Mouse (Mus musculus) lung, postnatal 0 days (tissue): Measurements from ENCODE around the gene Lysmd4. TPM values are rescaled to one million over a fixed set of nuclear protein-coding genes. Genes with fewer than 3 reads are reported as not detected.

Experiments used
- ATAC-seq: fragments of 200-750 bp; cut with Nextera tagmentation; 2 replicates; pipeline ENCODE4 v1.8.0; 2017; ENCODE audit warnings: moderate library complexity
- DNase-seq: peaks from one replicate; pipeline ENCODE4 v3.0.0-alpha.2; 2016; ENCODE audit warnings: low spot score
- H3K27ac ChIP-seq: fragments of 300-500 bp; sonication (generic); 2 replicates; pipeline ENCODE4 v1.5.1; 2014; ENCODE audit warnings: antibody characterized with exemption, mild to moderate bottlenecking, low read length, mixed read lengths
- H3K27me3 ChIP-seq: fragments of 300-500 bp; sonication (generic); replicated peaks from 2 replicates; pipeline ENCODE4 v1.6.1; 2014; ENCODE audit warnings: low read length, mixed read lengths; ENCODE audit not compliant: insufficient read depth
- H3K36me3 ChIP-seq: fragments of 300-500 bp; sonication (generic); 2 replicates; pipeline ENCODE4 v1.6.1; 2014; ENCODE audit warnings: low read length, mixed read lengths; ENCODE audit not compliant: insufficient read depth
- H3K4me1 ChIP-seq: fragments of 300-500 bp; sonication (generic); 2 replicates; pipeline ENCODE4 v1.6.1; 2014; ENCODE audit warnings: antibody characterized with exemption, low read depth, low read length, mixed read lengths; ENCODE audit not compliant: insufficient read depth
- H3K4me2 ChIP-seq: fragments of 300-500 bp; sonication (generic); replicated peaks from 2 replicates; pipeline ENCODE4 v1.6.1; 2014; ENCODE audit warnings: low read depth, mild to moderate bottlenecking, low read length, moderate library complexity, mixed read lengths
- H3K4me3 ChIP-seq: fragments of 300-500 bp; sonication (generic); 2 replicates; pipeline ENCODE4 v1.5.1; 2014; ENCODE audit warnings: low read depth, low read length
- H3K9ac ChIP-seq: fragments of 300-500 bp; sonication (generic); replicated peaks from 2 replicates; pipeline ENCODE4 v1.6.1; 2014; ENCODE audit warnings: low read depth, mild to moderate bottlenecking
- H3K9me3 ChIP-seq: fragments of 300-500 bp; sonication (generic); 2 replicates; pipeline ENCODE4 v1.6.1; 2016; ENCODE audit warnings: low read length, mixed read lengths
- CTCF ChIP-seq: IDR thresholded peaks from 2 replicates; pipeline ENCODE4 v1.5.1; 2016; ENCODE audit warnings: antibody characterized with exemption, mild to moderate bottlenecking
- EP300 ChIP-seq: IDR thresholded peaks from 2 replicates; pipeline ENCODE4 v1.6.1; 2016; ENCODE audit warnings: antibody characterized with exemption, mild to moderate bottlenecking, control low read depth
- WGBS: fragments of 180-500 bp; shearing (Covaris S2); extraction: QIAGEN DNeasy Blood & Tissue Kit; methylation state at CpG from one replicate; pipeline ENCODE4 v1.1.7; 2014; 5-methylcytosine and 5-hydroxymethylcytosine counted together
- polyA plus RNA-seq: library from polyadenylated mRNA; unstranded; fragments of >200 nt; fragmentation: Nextera tagmentation; extraction: Ambion mirVana; gene quantifications from 2 replicates; pipeline ENCODE4 v1.2.1, GENCODE M21; 2015

Lysmd4 gene
- polyA plus RNA-seq, 1 experiment from 2014 or later = 10.8 TPM

GRCm38 (mm10) chr7:67213589-67213988, 8.8 kb upstream of the Lysmd4 start:
- Histone ChIP-seq H3K27ac (no peak overlapping the region), H3K36me3 (no peaks in the 10 kb centered on the region), H3K27me3 (no peaks in the 10 kb centered on the region), H3K9me3 (no peaks in the 10 kb centered on the region), H3K4me3 (no peak overlapping the region), H3K9ac (no peak overlapping the region), H3K4me2 (no peak overlapping the region), H3K4me1 (no peaks in the 10 kb centered on the region)
- DNase-seq (no peak), ATAC-seq (no peak)
- TF ChIP-seq CTCF (no peak), EP300 (no peak)
- 92% methylated on average over 1 of the region's 1 CpGs for WGBS

- no peak overlapping the region for H3K4me3 ChIP-seq
- H3K9me3 ChIP-seq = no peaks in the 10 kb centered on the region
- DNase-seq (no peak), ATAC-seq (no peak)
- 72% methylated on average over 6 of the region's 6 CpGs for WGBS
- TF ChIP-seq EP300 = no peak
- no peak for TF ChIP-seq CTCF
- H3K4me2 ChIP-seq = no peak overlapping the region
- H3K36me3 ChIP-seq = no peaks in the 10 kb centered on the region
- H3K4me1 ChIP-seq = no peaks in the 10 kb centered on the region
- H3K27ac ChIP-seq = no peak overlapping the region
- H3K27me3 ChIP-seq = no peaks in the 10 kb centered on the region
- H3K9ac ChIP-seq = no peak overlapping the region
Observed at GRCm38 (mm10) chr7:67216351-67216750, 6.0 kb upstream of the Lysmd4 start.

- Histone ChIP-seq H3K4me1 (no peaks in the 10 kb centered on the region), H3K27me3 (no peaks in the 10 kb centered on the region), H3K27ac (no peak overlapping the region), H3K9me3 (no peaks in the 10 kb centered on the region), H3K4me2 (no peak overlapping the region), H3K4me3 (no peak overlapping the region), H3K9ac (no peak overlapping the region), H3K36me3 (no peaks in the 10 kb centered on the region)
- 58% methylated on average over 3 of the region's 3 CpGs for WGBS
- ATAC-seq (peak; percentile 53), DNase-seq (peak; percentile 71)
- peak; percentile 96 for TF ChIP-seq CTCF
- TF ChIP-seq EP300 = no peak
Observed at GRCm38 (mm10) chr7:67217025-67217424, 5.3 kb upstream of the Lysmd4 start.

- H3K9ac ChIP-seq = no peak overlapping the region
- WGBS = 90% methylated on average over 15 of the region's 15 CpGs
- H3K36me3 ChIP-seq = 0 out of 2 replicates have a peak, but pooled peaks cover 7% of the 10 kb centered on the region
- no peak for ATAC-seq
- no peak overlapping the region for H3K27ac ChIP-seq
- no peaks in the 10 kb centered on the region for H3K27me3 ChIP-seq
- H3K4me2 ChIP-seq = no peak overlapping the region
- DNase-seq = no peak
- no peak overlapping the region for H3K4me3 ChIP-seq
- no peaks in the 10 kb centered on the region for H3K9me3 ChIP-seq
- TF ChIP-seq CTCF = no peak
- no peak for TF ChIP-seq EP300
- no peaks in the 10 kb centered on the region for H3K4me1 ChIP-seq
Observed at GRCm38 (mm10) chr7:67225943-67226625, 3.7 kb downstream of the Lysmd4 start.

GRCm38 (mm10) chr7:67227538-67227937, 5.2 kb downstream of the Lysmd4 start:
- no peak for TF ChIP-seq CTCF
- TF ChIP-seq EP300 = no peak
- H3K27ac ChIP-seq = no peak overlapping the region
- H3K9me3 ChIP-seq = no peaks in the 10 kb centered on the region
- no peak overlapping the region for H3K4me2 ChIP-seq
- WGBS = 65% methylated on average over 1 of the region's 1 CpGs
- H3K4me3 ChIP-seq = no peak overlapping the region
- H3K9ac ChIP-seq = no peak overlapping the region
- ATAC-seq (no peak), DNase-seq (no peak)
- H3K36me3 ChIP-seq = 0 out of 2 replicates have a peak, but pooled peaks cover 7% of the 10 kb centered on the region
- no peaks in the 10 kb centered on the region for H3K27me3 ChIP-seq
- H3K4me1 ChIP-seq = no peaks in the 10 kb centered on the region

- WGBS = 70% methylated on average over 3 of the region's 3 CpGs
Observed at GRCm38 (mm10) chr7:67228390-67228789, 6.0 kb downstream of the Lysmd4 start.

More at GRCm38 (mm10) chr7:67228390-67228789, 6.0 kb downstream of the Lysmd4 start:
- no peak for TF ChIP-seq CTCF
- no peak for TF ChIP-seq EP300
- DNase-seq = no peak
- Histone ChIP-seq H3K27ac (no peak overlapping the region), H3K36me3 (0 out of 2 replicates have a peak, but pooled peaks cover 7% of the 10 kb centered on the region), H3K4me1 (no peaks in the 10 kb centered on the region), H3K27me3 (no peaks in the 10 kb centered on the region), H3K4me2 (no peak overlapping the region), H3K9me3 (no peaks in the 10 kb centered on the region), H3K4me3 (no peak overlapping the region), H3K9ac (no peak overlapping the region)
- ATAC-seq = no peak
